Mouse (Mus musculus) liver, adult 2 months (tissue): Measurements from ENCODE around the gene Gng2.

ENCODE experiments used
- CTCF ChIP-seq: fragments of 200-500 bp; IDR thresholded peaks from 2 replicates; pipeline ENCODE4 v1.5.1; 2011; ENCODE audit warnings: low read depth, low read length, control low read depth
- POLR2A ChIP-seq: fragments of 200-500 bp; IDR thresholded peaks from 2 replicates; pipeline ENCODE4 v1.6.1; 2011; ENCODE audit warnings: low read length, control low read depth; ENCODE audit not compliant: insufficient read depth; ENCODE audit errors: extremely low read depth

GRCm38 (mm10) chr14:19985912-19986613, 8.6 kb upstream of the Gng2 start:
- TF ChIP-seq CTCF (no peak), POLR2A (no peak)
